Mouse (Mus musculus) C2C12 (cell line): ENCODE data around the gene Bspry. TPM values are rescaled to one million over a fixed set of nuclear protein-coding genes. Genes with fewer than 3 reads are reported as not detected.
"Not testable (repeated sequence)": the region's sequence is repeated elsewhere in the genome, so short reads cannot be mapped to it uniquely, and the experiment has no call there.

ENCODE experiments used
- H3K27me3 ChIP-seq: one replicate; pipeline ENCODE4 v1.6.1; 2011; ENCODE audit not compliant: control insufficient read depth, insufficient read depth, insufficient read length
- H3K36me3 ChIP-seq: one replicate; pipeline ENCODE4 v1.6.1; 2011; ENCODE audit not compliant: control insufficient read depth, insufficient read depth
- H3K4me3 ChIP-seq: one replicate; pipeline ENCODE4 v1.5.1; 2011; ENCODE audit warnings: mild to moderate bottlenecking, control low read depth; ENCODE audit not compliant: poor library complexity, insufficient read depth, severe bottlenecking
- H3K79me2 ChIP-seq: one replicate; pipeline ENCODE4 v1.6.1; 2011; ENCODE audit not compliant: control insufficient read depth, insufficient read depth
- H3K79me3 ChIP-seq: one replicate; pipeline ENCODE4 v1.6.1; 2011; ENCODE audit warnings: low read depth, control low read depth
- H3ac ChIP-seq: one replicate; pipeline ENCODE3; 2011; ENCODE audit warnings: low read depth; ENCODE audit not compliant: control insufficient read depth, insufficient read length
- CEBPB ChIP-seq: IDR thresholded peaks from one replicate; pipeline ENCODE4 v1.6.1; 2011; ENCODE audit warnings: low read depth, mild to moderate bottlenecking, control low read depth, moderate library complexity
- CTCF ChIP-seq: IDR thresholded peaks from one replicate; pipeline ENCODE4 v1.5.1; 2011; ENCODE audit not compliant: control insufficient read depth, insufficient read depth, insufficient read length
- FOSL1 ChIP-seq: IDR thresholded peaks from one replicate; pipeline ENCODE4 v1.8.0; 2011; ENCODE audit warnings: mild to moderate bottlenecking, low read length; ENCODE audit not compliant: poor library complexity, insufficient read depth, severe bottlenecking
- MAX ChIP-seq: IDR thresholded peaks from one replicate; pipeline ENCODE4 v1.6.1; 2011; ENCODE audit warnings: mild to moderate bottlenecking, control low read depth
- MYOD1 ChIP-seq: IDR thresholded peaks from one replicate; pipeline ENCODE4 v1.6.1; 2011; ENCODE audit warnings: low read depth; ENCODE audit not compliant: control insufficient read depth, insufficient read length
- MYOG ChIP-seq: IDR thresholded peaks from one replicate; pipeline ENCODE4 v1.6.1; 2011; ENCODE audit not compliant: control insufficient read depth, insufficient read length; ENCODE audit errors: extremely low read depth
- USF1 ChIP-seq: IDR thresholded peaks from one replicate; pipeline ENCODE4 v1.6.1; 2011; ENCODE audit warnings: low read depth, mild to moderate bottlenecking, control low read depth, moderate library complexity
- polyA plus RNA-seq: library from polyadenylated mRNA; unstranded; fragments of >200 nt; fragmentation: generic; extraction: Trizol; gene quantifications from one replicate; pipeline ENCODE4 v1.2.1, GENCODE M21; 2012; ENCODE audit warnings: missing spikeins

The Bspry gene
- polyA plus RNA-seq, 1 experiment: 0.25 TPM

GRCm38 (mm10) chr4:62475793-62476192 is 4.1 kb upstream of the Bspry start:
- Histone ChIP-seq H3K4me3 (no peak overlapping the region), H3K79me2 (no peaks in the 10 kb centered on the region), H3K36me3 (no peaks in the 10 kb centered on the region), H3ac (no peak overlapping the region), H3K79me3 (no peaks in the 10 kb centered on the region), H3K27me3 (no peaks in the 10 kb centered on the region)
- no peak for TF ChIP-seq MAX
- TF ChIP-seq USF1: no peak
- no peak for TF ChIP-seq MYOG
- TF ChIP-seq MYOD1: no peak
- TF ChIP-seq CEBPB: no peak
- no peak for TF ChIP-seq FOSL1
- no peak for TF ChIP-seq CTCF

- TF ChIP-seq MYOG (no peak), CTCF (no peak), CEBPB (no peak), MAX (no peak), USF1 (no peak), MYOD1 (no peak), FOSL1 (no peak)
- no peaks in the 10 kb centered on the region for H3K27me3 ChIP-seq
These were observed 2.2 kb upstream of the Bspry start for GRCm38 (mm10) chr4:62477542-62478244.

GRCm38 (mm10) chr4:62479593-62479936 is 288 bp upstream of the Bspry start:
- not testable (repeated sequence) for H3K27me3 ChIP-seq, H3K36me3 ChIP-seq, H3K79me3 ChIP-seq, H3ac ChIP-seq, H3K79me2 ChIP-seq, H3K4me3 ChIP-seq

More at GRCm38 (mm10) chr4:62477542-62478244, 2.2 kb upstream of the Bspry start:
- H3K4me3 ChIP-seq: no peak overlapping the region
- H3ac ChIP-seq: no peak overlapping the region
- H3K79me2 ChIP-seq: no peaks in the 10 kb centered on the region
- no peaks in the 10 kb centered on the region for H3K79me3 ChIP-seq
- H3K36me3 ChIP-seq: no peaks in the 10 kb centered on the region

- Histone ChIP-seq H3ac (no peak overlapping the region), H3K36me3 (no peaks in the 10 kb centered on the region), H3K79me3 (no peaks in the 10 kb centered on the region), H3K79me2 (no peaks in the 10 kb centered on the region), H3K27me3 (no peaks in the 10 kb centered on the region), H3K4me3 (no peak overlapping the region)
- TF ChIP-seq MYOD1 (no peak), MYOG (no peak), CEBPB (no peak), USF1 (no peak), CTCF (no peak)
These were observed 1.1 kb downstream of the Bspry start for GRCm38 (mm10) chr4:62480709-62481605.

- Histone ChIP-seq H3K27me3 (no peaks in the 10 kb centered on the region), H3K79me3 (no peaks in the 10 kb centered on the region), H3K36me3 (no peaks in the 10 kb centered on the region), H3K4me3 (no peak overlapping the region), H3ac (no peak overlapping the region), H3K79me2 (no peaks in the 10 kb centered on the region)
- TF ChIP-seq MYOD1 (no peak), CTCF (no peak), FOSL1 (no peak), CEBPB (no peak), MAX (no peak), MYOG (no peak), USF1 (no peak)
These were observed 5.1 kb downstream of the Bspry start for GRCm38 (mm10) chr4:62484928-62485327.
